Mouse (Mus musculus) kidney, adult 18-20 months (tissue): ENCODE data around the gene Prr12.
A peak's percentile ranks its signal among the peaks of the same experiment; 100 is the strongest.

Experiments used
- DNase-seq: peaks from one replicate; pipeline ENCODE4 v3.0.0; 2021

Prr12 gene

DNA sequence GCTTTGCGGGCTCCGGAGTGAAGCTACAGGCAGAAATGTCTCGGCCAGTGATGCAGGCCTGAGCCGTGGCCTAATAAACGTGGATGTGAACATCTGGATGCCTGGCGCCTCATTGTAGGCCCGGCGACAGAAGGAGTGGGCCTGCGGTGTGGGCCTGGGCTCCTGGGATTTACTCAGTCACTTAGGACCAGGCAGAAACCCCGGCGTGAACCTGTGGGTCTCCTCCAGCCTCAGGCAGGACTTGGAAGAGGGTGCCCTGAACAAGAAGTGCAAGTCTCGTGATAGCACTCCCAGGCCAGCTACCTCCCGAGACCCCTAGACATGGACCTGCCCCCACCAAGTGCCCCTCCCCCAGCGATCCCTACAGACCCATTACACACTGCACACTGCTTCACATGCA lies 24.6 kb upstream of the Prr12 start:
- DNase-seq: no peak

DNA sequence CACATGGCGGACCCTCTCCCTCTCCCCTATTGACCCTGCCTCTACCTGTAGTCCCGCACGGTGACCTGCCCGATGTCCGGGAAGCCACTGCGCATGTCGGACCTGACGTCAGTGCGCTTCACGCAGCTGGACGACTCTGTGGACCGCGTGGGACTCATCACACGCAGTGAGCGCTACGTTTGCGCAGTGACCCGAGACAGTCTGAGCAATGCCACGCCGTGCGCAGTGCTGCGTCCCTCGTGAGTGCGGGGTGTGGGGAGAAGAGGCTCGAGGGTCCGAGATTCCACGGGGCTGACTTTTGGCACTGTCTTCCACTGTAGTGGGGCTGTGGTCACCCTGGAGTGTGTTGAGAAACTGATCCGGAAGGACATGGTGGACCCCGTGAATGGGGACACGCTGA lies 23.8 kb upstream of the Prr12 start:
- DNase-seq: no peak

DNA sequence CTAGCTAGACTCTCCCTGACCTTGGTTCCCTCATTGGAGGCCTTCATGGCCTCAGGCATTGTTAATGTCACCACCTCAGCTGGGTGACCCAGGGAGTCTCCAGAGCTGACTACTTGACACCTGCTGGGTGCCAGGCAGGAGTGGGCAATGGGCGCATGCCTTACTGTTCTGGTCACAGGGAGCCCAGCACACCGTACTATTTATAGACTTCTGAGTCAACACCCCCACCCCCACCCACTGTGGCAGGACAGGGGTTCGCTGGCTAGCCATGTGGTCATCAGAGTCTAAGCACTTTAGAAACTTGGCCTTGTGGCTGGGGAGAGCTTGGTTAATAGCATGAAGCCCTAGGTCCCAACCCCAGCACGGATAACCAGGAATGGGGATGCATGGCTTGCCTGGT lies 22.7 kb upstream of the Prr12 start:
- DNase-seq: no peak

DNA sequence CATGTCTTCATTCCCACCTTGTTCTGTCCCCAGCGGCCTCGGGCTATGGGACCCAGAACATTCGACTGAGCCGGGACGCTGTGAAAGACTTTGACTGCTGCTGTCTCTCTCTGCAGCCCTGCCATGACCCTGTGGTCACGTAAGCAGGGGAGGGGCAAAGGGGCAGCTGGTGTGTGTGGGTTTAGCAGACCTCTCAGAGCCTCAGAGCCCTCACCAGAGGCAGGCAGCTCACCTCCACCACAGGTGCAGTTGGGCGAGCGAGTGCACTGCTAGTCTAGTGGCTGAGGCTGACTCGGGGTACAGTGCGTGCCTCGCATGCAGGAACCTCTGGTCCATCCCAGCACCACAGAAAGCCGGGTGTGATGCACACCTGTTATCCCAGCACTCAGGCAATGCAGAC lies 21.3 kb upstream of the Prr12 start:
- DNase-seq: no peak

DNA sequence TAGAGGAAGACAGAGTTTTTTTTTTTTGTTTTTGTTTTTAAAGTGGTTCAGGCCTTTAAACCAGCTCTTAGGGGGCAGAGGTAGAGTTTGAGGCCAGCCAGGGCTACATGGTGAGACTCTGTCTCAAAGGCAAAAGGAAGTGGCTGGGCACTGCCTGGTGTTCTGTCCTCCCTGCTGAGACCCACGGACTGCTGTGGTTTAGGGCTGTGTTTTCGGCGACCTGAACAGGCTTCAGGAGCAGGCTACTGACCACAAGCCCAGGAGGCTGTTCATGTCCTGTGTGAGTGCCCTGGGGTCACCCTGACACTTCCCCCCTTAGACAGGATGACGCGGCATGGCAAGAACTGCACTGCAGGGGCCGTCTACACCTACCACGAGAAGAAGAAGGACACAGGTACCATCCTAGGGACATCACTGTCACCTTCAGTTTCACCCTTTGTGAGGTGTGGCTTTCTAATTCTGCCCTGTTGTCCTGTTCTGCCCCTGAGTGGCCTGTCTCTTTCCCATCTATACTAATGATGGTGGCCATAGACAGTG lies 20.6 kb upstream of the Prr12 start:
- DNase-seq: no peak

DNA sequence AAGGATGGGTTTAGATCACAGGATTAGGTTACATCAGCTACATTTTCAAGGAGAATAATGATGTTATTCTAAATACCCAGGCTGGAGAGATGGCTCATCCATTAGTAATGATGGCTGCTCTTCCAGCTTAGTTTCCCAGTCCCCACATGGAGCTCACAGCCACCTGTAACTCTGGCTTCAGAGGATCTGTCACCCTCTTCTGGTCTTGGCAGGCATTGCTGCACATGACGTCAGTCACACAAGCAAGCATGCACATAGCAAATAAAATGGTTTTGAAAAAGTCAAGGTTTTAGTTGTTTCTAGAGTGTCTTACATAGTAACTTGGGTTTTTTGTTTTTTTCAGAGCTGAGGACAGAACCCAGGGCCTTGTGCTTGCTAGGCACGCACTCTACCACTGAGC lies 19.5 kb upstream of the Prr12 start:
- DNase-seq: no peak

DNA sequence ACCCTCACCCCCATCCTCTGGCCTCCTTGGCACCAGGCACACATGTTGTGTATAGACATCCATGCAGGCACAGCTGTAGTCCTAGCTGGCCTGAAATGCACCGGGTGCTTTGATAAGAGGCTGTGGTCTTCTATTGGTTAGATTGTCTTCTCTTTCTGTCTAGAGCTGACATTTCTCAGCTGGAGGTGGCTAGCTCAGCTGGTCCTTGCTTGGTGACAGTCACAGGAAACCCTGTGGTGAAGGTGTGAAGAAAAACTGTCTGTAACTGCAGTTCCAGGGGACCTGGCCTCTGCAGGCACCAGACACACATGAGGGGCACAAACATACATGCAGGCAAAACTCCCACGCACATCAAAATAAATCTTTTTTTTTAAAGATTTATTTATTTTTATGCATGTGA lies 17.0 kb upstream of the Prr12 start:
- no peak for DNase-seq

DNA sequence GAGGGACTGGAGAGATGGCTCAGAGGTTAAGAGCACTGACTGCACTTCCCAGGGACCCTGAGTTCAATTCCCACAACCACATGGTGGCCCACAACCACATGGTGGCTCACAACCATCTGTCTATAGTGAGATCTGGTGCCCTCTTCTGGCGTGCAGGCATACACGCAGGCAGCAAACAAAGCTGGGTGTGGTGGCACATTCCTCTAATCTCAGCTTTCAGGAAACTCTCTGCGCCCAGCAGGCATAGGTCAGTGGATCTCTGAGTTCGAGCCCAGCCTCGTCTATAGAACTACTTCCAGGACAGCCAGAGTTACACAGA lies 15.3 kb upstream of the Prr12 start:
- peak; percentile 57 for DNase-seq

DNA sequence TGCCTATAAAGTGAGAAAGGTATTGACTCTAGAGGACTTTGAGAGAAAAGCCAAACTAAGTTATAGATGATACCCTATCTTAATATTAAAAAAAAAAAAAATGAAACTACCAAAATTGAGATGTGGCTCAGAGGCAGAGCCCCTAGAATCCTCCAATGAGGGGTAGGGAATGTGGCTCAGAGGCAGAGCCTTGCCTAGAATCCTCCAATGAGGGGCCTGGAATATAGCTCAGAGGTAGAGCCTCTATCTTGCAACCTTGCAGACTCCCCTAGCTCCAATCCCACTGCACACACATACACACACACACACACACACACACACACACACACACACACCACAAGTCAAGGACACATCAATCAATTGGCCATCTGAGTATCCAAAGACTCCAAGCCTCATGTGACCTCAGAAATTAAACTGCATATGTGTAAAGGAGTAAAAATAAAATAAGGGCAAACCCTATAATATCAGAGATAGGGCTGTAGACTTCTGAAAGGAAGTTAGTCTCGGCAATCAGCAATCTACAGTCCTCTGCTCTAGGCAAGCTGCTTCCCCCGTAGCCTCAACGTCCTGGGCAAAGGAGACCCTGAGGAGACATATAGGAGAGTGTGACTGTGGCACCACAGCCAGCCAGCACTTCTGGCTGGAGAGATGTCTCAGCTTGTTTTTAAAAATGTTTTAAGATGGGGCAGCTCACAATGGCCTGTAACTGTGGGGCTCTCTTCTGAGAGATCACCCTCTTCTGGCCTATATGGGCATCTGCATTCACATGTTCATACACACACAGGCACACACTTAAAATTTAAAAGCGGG lies 14.7 kb upstream of the Prr12 start:
- no peak for DNase-seq

DNA sequence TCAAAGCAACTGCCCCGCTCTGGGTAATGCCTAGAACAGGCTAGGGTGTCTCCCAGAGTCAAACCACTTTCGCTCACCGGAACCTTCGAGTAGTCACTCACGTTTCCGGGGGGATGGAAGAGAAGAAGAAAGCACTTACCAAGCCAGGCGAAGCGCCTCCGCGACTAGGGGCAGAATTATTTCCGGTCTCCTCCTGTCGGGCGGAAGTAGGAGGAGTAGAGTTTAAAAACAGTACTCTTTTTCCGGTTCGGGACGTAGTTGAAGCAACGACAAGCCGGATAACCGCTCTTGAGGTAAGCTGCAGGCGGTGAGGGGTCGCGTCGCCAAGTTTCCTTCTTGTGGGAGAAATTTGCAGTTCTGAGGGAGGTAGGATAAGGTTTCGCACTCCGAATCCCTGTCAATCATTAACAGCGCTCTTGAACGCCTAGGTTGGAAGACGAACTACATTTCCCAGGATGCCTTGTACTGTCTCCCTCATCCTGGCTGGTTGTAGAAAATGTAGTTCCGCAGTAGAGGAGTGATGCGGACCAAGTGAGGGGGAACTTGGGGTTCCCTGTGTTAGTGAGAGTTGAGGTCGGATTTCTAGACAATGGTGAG lies 9.7 kb upstream of the Prr12 start, which contains the start of the genes Nosip and Prrg2:
Nosip (plus strand) TSS at position 191 of the 597 bp plus-strand sequence.
Prrg2 (minus strand) TSS at position 439 of the 597 bp plus-strand sequence.
- peak; percentile 97 for DNase-seq

DNA sequence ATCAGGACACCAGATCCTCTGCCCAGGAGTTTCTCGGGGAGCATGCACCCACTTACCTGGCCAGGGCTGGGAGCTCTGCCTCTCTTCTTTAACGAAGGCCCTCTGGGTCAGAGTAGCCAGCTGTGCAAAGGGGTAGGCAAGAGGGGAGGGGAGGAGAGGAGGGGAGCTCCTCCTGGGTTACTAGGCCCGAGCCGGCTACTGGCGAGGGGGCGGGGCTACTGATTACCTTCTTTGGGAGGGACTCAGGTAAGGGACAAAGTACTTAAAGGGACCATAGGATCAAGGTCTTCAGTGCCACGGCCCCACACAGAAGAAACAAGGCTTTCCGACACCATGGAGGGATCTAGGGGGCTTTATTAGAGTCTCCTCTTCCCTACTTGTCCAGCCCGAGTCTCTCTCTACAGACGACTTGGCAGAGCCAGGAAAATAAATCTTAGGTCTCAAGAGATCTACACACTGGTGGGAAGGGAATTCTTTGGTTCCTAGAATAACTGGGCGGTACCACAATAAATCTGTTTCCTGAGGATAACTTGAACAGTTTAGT lies 8.9 kb upstream of the Prr12 start:
- peak; percentile 81 for DNase-seq

DNA sequence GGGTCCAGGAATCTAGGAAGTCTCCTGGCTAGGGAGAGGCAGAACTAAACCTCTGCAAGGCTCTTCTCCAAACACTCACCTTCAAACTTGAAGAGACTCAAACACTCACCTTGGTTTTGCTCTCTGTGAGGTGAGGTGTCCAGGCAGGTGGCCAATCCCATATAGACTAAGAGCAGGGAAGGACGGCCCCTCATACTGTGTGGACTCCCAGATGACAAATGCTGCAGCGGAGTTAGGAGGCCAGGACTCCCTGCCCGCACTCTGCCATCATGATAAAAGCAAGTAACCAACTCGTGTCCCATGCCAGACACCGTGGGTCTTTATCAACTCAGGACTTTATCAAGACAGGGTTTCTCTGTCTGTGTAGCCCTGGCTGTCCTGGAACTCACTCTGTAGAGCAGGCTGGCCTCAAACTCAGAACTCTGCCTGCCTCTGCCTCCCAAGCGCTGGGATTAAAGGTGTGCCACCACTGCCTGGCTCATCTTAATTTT lies 8.0 kb upstream of the Prr12 start:
- no peak for DNase-seq

DNA sequence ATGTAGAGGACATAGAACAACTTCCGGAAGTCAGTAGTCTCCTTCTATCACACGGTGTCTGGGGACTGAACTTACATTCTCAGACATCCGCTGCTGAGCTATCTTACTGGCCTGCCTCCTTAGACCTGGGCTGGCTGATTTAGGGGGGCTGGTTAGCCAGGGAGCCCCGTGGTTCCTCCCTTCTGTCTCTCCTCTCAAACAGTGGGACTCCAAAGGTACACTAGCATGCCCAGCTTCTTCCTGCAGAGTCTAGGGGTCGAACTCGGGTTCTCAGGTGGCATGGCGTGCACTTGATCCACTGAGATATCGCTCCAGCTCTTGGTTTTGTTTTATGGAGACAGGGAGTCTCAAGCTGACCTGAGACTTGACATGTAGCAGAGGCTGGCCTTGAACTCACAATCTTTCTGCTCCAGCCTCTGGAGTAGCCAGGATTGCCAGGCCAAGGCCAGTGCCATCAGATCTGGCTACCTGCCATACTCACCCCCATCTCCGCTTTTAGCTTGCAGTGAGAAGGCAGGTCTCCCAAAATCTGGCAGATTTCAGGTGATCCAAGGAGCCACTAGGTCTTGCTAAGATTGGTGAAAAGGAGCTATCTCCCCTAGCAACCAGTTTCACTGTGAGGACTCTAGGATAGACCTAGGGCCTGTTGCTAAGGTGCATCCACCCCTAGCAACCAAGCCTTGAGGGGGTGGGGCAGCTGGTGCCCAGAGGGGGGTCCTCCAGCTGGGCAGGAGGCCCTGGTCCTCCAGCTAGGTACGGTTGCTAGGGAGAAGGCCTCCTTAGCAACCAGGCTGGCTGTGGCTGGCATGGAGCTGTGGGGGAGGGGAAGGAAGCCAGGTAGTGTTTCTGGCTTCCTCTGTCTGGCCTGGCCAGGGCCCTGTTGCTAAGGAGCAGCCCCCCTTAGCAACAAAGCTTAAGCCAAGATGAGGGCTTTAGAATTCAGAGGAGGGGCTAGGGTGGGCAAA lies 6.2 kb upstream of the Prr12 start:
- DNase-seq: no peak

DNA sequence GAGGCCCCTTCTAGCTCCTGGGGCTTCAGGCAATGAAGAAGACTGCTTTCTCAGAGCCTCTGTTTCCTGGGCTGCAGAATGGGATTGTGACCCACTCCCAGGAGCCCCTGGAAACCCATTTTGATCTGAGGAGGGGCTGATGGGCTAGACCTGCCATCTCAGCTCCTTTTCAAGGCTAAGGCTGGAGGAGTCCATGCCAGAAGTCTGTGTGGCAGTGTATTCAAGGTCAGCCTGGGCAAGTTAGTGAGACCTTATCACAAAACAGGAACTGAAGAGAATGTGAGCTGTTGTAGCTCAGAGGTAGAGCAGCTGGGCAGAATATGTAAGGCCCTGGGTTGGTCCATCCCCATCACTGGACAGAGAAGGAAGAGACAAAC lies 4.3 kb upstream of the Prr12 start:
- DNase-seq: no peak

DNA sequence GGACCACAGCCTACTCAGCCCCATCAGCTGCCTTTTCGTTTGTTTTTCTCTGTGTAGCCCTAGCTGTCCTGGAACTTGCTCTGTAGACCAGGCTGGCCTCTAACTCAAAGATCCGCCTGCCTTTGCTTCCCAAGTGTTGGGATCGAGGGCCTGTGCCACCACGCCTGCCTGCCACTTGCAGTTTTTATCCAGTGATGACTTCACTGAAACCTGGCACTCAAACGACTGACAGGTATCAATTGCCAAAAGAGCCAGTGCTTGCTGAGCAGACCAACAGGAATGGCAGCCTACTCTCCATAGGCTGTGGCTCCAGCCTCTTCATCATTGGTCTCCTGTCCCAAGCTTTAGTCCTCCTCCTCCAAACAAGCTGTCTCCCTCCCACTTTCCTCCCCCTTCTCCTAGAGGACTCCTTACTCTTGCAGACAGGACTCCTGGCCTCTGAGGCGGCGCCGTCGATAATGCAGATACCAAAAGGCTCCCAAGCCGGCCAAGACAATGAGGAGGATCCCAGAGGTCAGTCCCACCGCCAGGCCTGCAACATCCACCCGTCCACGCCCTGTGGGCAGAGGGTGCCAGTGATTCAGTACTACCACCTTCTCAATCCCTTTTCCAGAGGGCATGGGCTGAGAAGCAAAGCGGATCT lies 3.8 kb upstream of the Prr12 start:
- no peak for DNase-seq

DNA sequence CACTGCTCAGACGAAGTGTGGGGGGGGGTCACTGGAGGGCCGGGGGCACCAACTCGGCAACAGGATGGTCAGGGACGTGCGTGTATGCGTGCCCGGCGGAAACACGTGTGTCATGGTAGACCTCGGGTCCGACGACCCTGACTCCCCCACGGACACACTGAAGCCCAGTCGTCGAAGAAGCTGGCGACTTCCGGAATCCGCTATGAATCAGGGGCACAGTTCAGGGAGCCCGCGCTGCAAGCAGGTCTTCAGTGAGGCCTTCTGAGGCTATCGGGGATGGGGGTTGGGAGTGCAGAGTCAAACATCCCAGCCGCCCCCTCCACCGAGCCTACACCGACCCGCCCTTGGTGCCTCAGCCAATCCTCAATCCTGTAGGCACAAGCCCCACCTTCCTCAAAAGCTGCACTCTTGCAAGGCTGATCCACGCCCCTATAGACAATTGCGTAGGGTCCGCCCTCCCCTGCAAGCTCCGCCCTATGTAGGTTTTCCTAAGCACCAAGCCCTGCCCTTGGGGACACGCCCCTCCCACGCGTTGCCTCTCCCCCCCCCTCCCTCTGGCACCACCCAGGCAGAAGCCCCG lies 1.3 kb upstream of the Prr12 start:
- peak; percentile 96 for DNase-seq

DNA sequence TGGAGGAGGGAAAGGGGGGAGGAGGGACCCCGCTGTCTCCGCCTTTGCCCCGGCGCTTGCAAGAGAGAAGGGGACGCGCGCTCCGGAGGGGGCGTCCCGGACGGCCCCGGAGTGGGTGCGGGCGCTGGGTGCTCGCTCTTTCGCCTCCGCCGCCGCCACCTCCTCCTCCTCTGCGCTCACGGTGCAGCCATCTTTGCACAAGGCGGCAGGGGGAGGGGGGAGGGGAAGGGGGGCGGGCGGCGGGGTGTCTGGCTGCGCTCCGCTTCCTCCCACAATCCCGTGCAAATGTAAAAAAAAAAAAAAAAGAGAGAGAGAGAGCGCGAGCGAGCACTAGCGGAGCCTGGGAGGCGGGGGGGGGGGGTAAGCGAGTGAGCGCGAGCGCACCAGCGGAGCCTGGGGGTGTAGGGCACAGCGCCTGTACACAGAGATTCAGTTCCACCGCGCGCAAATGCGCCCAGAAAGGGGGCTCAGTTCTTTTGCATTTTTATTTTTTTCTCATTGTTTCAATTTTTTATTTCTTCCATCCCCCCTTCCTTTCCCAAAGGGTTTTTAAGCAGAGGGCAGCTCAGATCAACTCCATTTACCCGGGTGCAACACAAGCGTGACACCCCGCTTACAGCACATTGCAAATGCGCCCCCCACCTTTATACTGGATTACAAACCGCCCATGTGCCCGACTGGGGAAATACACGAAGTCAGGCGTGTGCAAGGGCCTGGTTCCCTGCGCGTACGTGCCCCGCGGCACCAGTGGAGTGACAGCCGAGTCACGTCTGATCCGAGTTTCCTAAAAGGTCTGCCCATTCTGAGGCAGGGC lies 643 bp upstream of the Prr12 start:
- DNase-seq: peak; percentile 81

DNA sequence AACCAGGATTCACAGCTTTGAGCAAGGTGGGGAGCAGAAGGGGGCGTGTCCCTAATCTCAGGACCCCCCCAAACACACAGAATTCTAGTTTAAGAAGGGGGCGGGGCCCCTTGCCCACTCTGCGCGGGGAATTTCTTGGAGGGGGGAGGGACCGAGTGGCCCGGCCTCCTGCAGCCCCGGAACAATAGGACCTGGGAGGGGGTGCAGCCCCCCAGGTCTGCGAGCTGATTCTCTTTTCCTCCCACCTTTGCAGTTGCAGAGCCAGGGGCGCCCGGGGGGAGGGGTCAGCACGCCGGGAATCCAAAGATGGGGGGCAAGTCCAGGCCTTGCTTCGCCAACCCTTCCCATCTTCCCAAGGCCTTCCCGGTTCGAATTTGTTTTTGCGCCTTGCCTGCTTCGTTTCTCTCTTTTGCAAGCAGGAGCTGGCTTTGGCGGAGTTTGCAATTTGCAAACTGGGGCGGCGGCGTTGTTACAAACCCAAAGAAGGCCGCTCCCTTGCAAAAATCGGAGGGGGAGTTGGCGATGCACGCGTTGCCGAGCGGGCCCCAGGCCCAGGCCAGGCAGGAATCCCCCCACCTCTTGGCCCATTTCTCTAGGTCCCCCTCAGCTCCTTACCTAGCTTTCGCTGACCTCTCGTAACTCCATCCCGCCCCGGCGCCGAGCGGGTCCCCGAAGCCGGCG lies 360 bp downstream of the Prr12 start:
- peak; percentile 55 for DNase-seq

DNA sequence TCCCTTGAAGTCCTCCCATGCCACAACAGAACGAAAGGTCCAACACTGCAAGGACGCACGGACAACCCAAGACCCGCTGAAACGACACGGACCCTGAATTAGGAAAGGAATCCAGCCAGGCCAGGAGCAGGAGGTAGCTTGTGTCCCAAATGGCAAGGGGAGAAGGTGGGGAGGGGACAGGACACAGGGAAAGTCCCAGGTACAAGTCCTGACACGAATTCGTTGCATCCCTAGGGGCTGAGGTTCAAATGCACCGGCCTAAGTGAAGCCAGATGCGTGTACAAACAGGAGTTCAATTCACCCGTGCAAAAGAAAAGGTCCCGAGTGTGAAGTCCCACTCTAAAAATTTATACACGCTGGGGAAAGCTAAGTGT lies 1.1 kb downstream of the Prr12 start:
- no peak for DNase-seq

DNA sequence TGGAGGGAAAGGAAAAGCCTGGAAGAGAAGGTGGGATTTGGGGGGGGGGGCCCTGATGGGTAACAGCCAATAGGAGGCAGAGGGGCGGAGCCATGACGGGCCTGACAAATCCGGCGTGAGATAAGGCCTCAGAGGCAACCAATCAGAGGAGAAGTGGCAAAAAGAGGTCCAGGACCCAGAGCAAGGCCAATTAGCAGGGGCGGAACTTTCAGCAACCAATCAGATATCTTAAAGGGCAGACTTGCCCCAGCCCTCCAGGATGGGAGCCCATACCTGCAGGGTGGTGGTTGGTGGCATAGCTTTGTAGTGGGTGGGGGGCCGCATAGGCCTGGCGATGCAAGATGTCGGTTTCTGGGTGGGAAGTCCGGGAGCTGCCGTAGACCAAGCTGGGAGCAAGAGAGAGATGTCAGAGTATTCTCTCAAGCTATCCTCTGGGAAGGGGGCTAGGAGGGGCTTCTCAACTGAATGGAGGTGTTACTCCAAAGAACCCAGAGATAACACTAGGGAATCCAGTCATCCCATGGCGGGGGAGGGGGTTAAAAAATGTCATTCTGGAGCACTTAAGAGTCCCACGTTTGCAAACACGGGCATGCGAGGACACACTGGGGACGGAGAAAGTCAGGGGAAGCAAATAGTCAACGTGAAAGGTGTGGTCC lies 1.6 kb downstream of the Prr12 start:
- peak; percentile 39 for DNase-seq
